Mouse (Mus musculus) CD4-positive, CD25-positive, alpha-beta regulatory T cell, adult 4 months (primary cell): ENCODE data around the gene Ip6k3. TPM values are rescaled to one million over a fixed set of nuclear protein-coding genes. Genes with fewer than 3 reads are reported as not detected.

Experiments
- ATAC-seq: one replicate; pipeline ENCODE4 v1.8.0; 2017
- polyA plus RNA-seq, 2 experiments: library from polyadenylated mRNA; unstranded; fragments of 100-300 nt; shearing (Covaris generic); gene quantifications; one replicate each; pipeline ENCODE4 v1.2.1; 2017

Gene Ip6k3
- polyA plus RNA-seq, 2 experiments from 2014 or later: not detected

GRCm38 (mm10) chr17:27121781-27122180, 45.8 kb downstream of the Ip6k3 start:
- no peak for ATAC-seq

DNA sequence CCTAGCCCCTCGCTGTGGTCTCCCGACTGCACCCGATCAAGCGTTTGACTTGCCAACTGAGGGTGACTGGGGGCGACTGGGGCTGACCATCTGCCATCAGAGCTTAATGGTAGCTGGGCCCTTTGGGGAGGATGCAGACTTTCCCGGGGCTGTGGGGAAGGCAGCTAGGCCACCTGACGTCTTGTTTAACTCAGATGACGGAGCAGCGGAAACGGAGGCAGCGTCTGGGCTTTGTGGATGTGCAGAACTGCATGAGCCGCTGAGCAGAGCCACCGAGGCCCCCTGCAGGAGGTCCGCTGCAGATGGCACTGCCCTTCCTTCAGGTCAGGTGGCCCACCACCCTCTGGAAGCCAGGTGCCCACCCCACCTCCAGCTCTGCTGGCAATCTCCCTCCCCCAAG, 46.3 kb downstream of the Ip6k3 start:
- no peak for ATAC-seq

DNA sequence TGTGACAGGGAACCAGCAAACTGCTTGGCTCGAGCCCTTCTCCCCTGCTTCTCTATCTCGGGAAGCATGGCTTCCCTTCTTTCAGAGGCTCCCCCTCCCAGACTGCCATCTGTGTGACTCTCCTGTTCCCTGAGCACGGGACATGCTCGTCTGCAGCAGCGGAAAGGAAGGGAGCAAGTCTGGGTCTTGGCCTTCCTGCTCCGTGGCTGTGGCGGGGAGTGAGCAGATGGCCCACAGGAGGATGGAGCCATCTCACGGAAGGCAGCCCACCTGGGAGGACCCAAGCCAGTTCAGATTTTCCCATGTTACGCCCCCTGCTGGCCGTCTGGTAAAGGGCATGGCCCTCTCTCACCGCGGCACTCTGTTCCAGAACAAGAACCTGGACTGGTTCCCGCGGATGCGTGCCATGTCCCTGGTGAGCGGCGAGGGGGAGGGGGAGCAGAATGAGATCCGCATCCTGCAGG, 47.0 kb downstream of the Ip6k3 start:
- ATAC-seq: no peak

DNA sequence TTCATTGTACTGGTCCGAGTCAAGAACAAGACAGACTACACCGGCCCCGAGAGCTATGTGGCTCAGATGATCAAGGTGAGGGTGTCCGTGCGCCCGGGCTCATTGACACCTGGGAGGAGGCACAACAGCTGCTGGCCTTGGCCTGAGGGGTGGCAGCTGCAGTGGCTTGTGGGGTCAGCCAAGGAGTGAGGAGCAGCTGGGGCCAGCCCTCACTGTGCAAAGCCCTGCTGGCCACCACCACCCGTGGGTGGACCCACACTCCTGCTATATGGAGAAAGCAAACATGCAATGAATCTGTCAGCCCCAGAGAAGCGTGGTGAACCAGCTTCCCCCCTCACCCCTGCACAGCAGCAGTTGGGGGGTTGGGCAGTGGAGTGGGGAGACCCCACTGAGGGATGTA, 47.6 kb downstream of the Ip6k3 start:
- ATAC-seq: no peak

DNA sequence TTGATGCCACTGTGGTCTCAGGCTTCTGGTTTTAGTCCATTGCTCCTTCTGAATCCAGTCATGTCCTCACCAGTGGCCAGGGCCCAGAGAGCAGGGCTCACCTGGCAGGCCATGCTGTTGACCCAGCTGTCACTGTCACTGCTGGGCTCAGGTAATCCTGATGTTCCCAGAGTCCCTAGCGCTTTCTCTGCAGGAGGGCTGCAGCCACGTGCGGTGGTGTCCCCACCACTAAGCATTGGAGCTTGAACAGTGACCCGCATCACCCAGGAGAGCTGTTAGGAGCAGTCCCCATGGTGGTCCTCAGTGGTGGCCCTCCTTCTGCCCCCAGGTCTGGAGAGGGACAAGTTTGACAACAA, 48.1 kb downstream of the Ip6k3 start:
- no peak for ATAC-seq

- no peak for ATAC-seq
These were observed 48.7 kb downstream of the Ip6k3 start for GRCm38 (mm10) chr17:27118676-27119539.

- ATAC-seq: no peak
These were observed 57.5 kb downstream of the Ip6k3 start for GRCm38 (mm10) chr17:27110072-27110471.

DNA sequence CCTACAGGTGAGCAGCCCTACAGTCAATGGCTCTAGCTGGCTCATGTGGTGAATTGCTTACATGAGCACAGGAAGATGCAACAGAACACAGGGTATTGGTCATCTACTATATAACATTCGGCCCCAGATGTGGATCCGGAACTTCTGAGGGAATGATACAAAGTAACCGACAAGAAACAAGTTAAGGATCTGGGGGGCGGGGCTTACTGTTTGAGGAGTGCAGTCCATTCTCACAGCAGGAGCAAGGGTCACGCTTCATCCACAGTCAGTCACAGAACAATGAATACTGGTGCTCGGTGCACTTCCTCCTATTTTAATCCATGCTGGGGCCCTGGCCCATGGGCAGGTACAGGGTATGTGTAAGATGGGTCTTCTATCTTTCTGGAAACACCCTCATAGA, 59.7 kb downstream of the Ip6k3 start:
- ATAC-seq: no peak

DNA sequence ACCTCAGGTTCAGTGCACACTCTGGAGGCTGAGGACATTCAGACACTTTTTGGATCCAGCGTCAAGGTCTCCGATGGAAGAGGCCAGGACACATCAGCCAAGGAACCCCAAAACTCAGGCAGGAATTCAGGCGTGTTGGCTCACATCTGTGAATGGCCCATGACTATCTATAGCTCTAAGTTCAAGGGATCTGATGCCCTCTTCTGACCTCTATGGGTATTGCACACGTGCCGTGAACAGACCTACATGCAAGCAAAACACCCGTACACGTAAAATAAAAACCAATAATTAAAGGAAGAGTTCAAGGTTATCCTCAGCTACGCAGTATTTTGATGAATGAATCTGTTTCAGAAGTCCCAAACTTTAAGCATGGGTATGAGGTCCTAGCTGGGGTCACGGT, 60.9 kb downstream of the Ip6k3 start:
- no peak for ATAC-seq

DNA sequence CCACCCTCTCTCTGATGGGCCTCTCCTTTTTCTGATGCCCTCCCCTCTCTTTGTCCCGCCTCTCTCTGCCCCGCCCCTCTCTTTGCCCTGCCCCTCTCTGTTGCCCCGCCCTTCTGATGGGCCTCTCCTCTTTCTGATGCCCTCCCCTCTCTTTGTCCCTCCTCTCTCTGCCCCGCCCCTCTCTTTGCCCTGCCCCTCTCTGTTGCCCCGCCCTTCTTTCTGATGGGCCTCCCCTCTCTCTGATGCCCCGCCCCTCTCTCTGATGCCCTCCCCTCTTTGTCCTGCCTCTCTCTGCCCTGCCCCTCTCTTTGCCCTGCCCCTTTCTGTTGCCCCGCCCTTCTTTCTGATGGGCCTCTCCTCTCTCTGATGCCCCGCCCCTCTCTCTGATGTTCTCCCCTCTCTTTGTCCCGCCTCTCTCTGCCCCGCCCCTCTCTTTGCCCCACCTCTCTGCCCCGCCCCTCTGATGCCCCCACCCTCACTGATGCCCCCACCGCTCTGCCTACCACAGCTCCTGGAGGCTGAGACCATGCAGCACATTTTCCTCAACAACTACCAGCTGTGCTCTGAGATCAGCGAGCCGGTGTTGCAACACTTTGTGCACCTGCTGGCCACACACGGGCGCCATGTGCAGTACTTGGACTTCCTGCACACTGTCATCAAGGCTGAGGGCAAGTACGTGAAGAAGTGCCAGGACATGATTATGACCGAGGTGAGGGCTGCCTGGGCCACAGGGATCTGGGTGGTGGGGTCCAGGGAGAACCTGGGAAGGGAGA, 61.7 kb downstream of the Ip6k3 start:
- ATAC-seq: no peak

DNA sequence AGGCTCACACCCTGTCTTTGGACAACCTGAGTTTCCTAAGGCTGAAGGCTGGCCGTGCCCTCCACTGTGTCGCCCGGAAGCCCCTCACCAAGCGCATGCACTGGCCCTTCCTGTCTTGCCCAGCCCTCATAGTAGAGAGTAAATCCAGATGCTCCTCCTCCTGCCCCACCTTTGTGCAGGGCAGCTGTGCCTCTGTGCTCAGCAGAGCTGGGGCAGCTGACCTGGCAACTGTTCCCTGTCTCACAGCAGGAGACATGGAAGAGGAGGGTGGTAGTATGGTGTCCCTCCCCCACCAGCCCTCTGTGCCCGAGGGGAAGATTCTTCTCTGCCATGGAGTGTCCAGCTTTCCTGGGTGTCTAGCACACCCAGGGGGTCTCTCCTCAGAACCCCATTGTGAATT, 65.9 kb downstream of the Ip6k3 start:
- no peak for ATAC-seq

- no peak for ATAC-seq
These were observed 71.9 kb downstream of the Ip6k3 start for GRCm38 (mm10) chr17:27095690-27096089.

Other genes with a start within 250 kb of the Ip6k3 start
- 10 to 100 TPM; 11.1 to 12.1 TPM for gene Phf1, start 234.7 kb downstream of the Ip6k3 start, polyA plus RNA-seq
- 100 to 1,000 TPM; 153 to 166 TPM for gene Cuta, start 228.2 kb downstream of the Ip6k3 start, polyA plus RNA-seq
- gene Syngap1, start 226.5 kb downstream of the Ip6k3 start, polyA plus RNA-seq: not detected
- gene Zbtb9, start 194.6 kb downstream of the Ip6k3 start, polyA plus RNA-seq: 10 to 100 TPM; 11.5 to 15.6 TPM
- 1 to 10 TPM; 3.2 to 4.8 TPM for gene Bak1, start 138.8 kb downstream of the Ip6k3 start, polyA plus RNA-seq
- gene Itpr3, start 110.5 kb downstream of the Ip6k3 start, polyA plus RNA-seq: 1 to 10 TPM; 8.2 to 8.6 TPM
- gene Uqcc2, start 33.9 kb downstream of the Ip6k3 start, polyA plus RNA-seq: 100 to 1,000 TPM; 110 to 129 TPM
- gene Lemd2, start 36.7 kb upstream of the Ip6k3 start, polyA plus RNA-seq: 10 to 100 TPM; 10.7 to 11.4 TPM